ENCODE assay signal across 26 mouse cellular contexts in the genomic region with DNA sequence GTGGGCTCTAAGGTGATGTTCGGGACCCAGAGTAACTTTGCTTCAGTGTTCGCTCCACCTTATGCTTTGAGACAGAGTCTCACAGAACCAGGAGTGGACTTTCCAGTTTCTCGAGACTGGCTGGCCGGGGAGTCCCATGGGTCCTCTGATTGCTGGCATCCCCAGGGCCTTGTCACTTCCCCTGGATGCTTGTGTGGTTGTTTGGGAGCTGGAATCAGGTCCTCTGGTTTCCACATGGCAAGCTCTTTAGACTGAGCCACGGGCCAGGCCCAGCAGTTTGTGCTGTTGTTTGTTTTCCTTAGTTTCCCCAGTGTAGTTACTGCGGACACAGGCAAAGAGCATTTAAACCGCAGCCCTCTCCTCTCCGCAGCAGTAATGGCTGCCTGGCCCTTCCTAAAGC. TPM values are rescaled to one million over a fixed set of nuclear protein-coding genes. Genes with fewer than 3 reads are reported as not detected.
"Had no signal": no experiment of that assay in that cellular context is flagged by ENCODE, and none has a peak within 500 bp of the region (broad histone marks: within the 10 kb centered on the region; RNA-seq: fewer than 3 reads in every experiment).

No protein-coding gene starts in this region.

- DNase-seq: gastrocnemius, adult 2 months; gastrocnemius, postnatal 10 days; gastrocnemius, postnatal 25 days; heart, adult 2 months; heart, postnatal 4 days; kidney, adult 18-20 months; kidney, adult 8-10 months; kidney, postnatal 10 days; kidney, postnatal 25 days; kidney, postnatal 4 days had no signal

- H3K4me1 ChIP-seq: heart, embryonic 13.5 days; heart, embryonic 15.5 days; hindbrain, embryonic 12.5 days; limb, embryonic 12.5 days; liver, embryonic 12.5 days had no signal

- ATAC-seq: hindbrain, embryonic 16.5 days; inflammation-experienced regulatory T-cells, adult 6 months; intestine, embryonic 16.5 days; liver, embryonic 12.5 days had no signal

- H3K4me2 ChIP-seq: heart, embryonic 15.5 days; liver, embryonic 12.5 days had no signal

- H3K27ac ChIP-seq: gastrocnemius, adult 2 months; heart, adult 2 months; heart, embryonic 13.5 days; heart, embryonic 15.5 days; hindbrain, embryonic 10.5 days; hindbrain, embryonic 12.5 days; hindbrain, embryonic 14.5 days; layer of hippocampus, adult 2 months; left cerebral cortex, adult 2 months; limb, embryonic 10.5 days; limb, embryonic 12.5 days; liver, embryonic 12.5 days; liver, embryonic 14.5 days had no signal

- H3K36me3 ChIP-seq: heart, embryonic 13.5 days; heart, embryonic 15.5 days; hindbrain, embryonic 10.5 days; hindbrain, embryonic 12.5 days; limb, embryonic 10.5 days; limb, embryonic 12.5 days had no signal

- H3K27me3 ChIP-seq: hindbrain, embryonic 12.5 days; limb, embryonic 12.5 days; liver, embryonic 12.5 days had no signal

- H3K9ac ChIP-seq: heart, embryonic 13.5 days; heart, embryonic 15.5 days; hindbrain, embryonic 12.5 days; hindbrain, embryonic 14.5 days; limb, embryonic 12.5 days; liver, embryonic 12.5 days; liver, embryonic 14.5 days had no signal

- H3K4me3 ChIP-seq: gastrocnemius, adult 2 months; heart, adult 2 months; heart, embryonic 13.5 days; heart, embryonic 15.5 days; hindbrain, embryonic 12.5 days; layer of hippocampus, adult 2 months; left cerebral cortex, adult 2 months; limb, embryonic 10.5 days; limb, embryonic 12.5 days; liver, embryonic 12.5 days had no signal

- H3K9me3 ChIP-seq: heart, embryonic 13.5 days; heart, embryonic 15.5 days; hindbrain, embryonic 10.5 days; hindbrain, embryonic 12.5 days; limb, embryonic 10.5 days; limb, embryonic 12.5 days; liver, embryonic 12.5 days had no signal

RNA-seq across cellular contexts. Expression of a gene that starts 7.9 kb away (rescaled TPM):
- polyA plus RNA-seq: heart, adult 2 months; hindbrain, embryonic 10.5 days; hindbrain, embryonic 12.5 days; hindbrain, embryonic 14.5 days; hindbrain, embryonic 16.5 days; inflammation-experienced regulatory T-cells, adult 6 months; limb, embryonic 10.5 days had no signal

RNA-seq across cellular contexts. Expression of a gene that starts 15.9 kb away (rescaled TPM):
- polyA plus RNA-seq: frontal cortex, adult 2 months; heart, adult 2 months; hindbrain, embryonic 10.5 days; hindbrain, embryonic 12.5 days; hindbrain, embryonic 14.5 days; hindbrain, embryonic 16.5 days; inflammation-experienced regulatory T-cells, adult 6 months; limb, embryonic 10.5 days had no signal

RNA-seq across cellular contexts. Expression of a gene that starts 26.3 kb away (rescaled TPM):
- polyA plus RNA-seq: frontal cortex, adult 2 months; hindbrain, embryonic 10.5 days; hindbrain, embryonic 12.5 days; hindbrain, embryonic 14.5 days; hindbrain, embryonic 16.5 days; inflammation-experienced regulatory T-cells, adult 6 months; kidney, embryonic 14.5 days; limb, embryonic 12.5 days had no signal
